Mouse (Mus musculus): ENCODE measurements around the gene Abcg1.

Gene Abcg1

DNA sequence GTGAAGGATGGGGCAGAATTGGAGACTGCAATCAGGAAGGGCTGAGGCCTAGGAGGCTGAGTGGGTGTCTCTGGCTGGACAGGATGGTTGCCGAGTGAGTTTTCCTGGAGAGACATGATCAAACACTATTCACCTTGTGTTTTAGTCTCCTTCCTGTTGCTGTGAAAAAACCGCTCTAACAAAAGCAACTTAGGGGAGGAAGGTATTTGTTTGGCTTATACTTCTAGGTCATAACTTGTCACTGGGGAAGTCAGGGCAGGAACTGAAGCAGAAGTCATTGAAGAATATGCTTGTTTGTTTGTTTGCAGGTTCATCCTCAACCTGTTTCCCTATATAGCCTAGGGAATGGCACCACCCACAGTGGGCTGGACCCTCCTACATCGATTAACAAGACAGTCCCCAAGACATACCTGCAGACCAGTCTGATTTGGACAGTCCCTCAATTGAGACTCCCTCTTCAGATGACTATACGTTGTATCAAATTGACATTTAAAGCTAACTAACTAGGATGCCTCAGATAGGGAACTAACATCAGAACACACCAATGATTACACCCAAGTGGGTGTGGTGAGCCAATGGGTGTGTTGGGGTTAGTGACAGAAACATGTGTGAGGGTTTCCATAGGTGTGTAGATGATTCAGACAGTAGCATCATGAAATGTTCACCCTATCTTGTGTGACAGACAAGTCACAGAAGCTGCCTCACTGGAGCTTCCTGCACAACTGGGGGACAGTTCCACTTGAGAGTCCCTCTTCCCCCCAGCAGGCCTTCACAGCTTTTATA, 25.0 kb downstream of the Abcg1 start:
- DNase-seq: no peak

DNA sequence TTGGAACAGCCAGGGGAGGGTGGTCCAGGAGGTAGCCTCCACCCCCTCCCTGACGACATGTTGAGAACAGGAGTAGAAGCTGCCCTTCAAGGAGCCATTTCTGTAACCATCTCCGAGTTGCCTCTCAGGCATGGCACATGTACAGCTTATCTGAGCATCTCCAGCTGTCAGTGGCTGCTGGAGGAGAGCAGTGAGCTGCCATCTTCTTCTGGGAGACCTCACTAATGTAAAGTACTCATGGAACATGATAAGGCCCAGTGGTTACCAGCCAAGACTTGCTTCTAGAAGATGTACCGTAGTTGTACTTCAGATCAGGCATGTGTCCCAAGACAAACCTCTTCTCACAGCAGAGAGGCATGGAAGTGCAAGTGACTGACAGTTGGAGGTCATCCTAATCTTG, 28.0 kb downstream of the Abcg1 start:
- DNase-seq: no peak

DNA sequence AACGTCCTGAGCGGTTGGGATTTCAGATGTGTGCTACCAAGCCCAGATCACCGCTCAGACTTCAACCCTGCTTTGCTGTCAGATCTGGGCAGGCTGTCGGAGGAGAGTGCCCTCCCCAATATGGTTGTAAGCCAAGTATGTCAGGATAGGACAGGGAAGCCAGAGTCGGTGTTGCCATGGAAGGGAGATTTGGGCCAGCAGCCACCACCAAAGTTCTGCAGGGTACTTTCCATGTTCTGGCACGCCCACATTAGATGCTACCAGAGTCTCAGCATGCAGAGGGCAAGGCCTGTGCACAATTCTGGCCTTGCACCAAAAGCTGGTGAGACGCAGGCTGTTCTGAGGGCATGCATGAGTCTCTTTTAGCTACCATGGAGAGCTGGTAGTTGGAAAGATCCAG, 28.7 kb downstream of the Abcg1 start:
- DNase-seq: peak; percentile 44 to 55

DNA sequence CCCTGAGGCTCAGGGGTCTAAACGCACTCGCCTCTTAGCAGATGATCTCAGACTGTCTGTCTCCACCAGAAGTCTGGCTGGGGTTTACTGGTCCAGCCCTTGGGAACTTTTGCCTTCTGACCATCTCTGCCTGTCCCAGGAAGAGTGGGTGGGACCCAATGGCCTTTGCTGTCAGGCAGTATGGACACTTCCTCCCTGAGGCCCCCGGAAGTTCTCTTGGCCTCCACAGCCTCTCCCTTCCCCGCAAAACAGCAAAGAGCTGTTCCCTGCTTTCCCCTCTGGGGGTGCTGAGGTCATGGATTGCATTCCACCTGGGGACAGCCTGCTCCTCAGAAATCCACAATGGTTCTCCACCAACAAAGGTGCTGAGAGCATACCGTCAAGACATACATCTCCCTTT, 31.2 kb downstream of the Abcg1 start:
- no peak for DNase-seq

DNA sequence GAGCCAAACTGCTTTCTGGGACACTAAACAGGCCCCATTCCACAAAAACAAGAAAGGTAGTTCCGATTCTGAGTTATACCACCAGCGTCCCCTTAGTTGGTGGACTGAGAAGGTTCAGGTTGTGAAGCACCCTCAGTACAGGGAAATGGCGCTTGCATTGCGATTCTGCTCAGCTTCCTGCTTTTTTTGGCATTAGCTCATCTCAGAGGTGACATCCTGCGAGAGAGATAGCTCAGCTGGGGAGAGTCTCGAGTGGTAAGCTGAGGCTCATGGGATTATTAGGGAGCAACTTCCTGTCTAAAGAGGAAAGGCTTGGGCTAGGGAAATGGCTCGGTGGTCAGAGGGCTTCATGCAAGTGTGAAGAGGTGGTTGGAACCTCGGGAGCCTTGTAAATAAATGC, 32.4 kb downstream of the Abcg1 start:
- DNase-seq: no peak

DNA sequence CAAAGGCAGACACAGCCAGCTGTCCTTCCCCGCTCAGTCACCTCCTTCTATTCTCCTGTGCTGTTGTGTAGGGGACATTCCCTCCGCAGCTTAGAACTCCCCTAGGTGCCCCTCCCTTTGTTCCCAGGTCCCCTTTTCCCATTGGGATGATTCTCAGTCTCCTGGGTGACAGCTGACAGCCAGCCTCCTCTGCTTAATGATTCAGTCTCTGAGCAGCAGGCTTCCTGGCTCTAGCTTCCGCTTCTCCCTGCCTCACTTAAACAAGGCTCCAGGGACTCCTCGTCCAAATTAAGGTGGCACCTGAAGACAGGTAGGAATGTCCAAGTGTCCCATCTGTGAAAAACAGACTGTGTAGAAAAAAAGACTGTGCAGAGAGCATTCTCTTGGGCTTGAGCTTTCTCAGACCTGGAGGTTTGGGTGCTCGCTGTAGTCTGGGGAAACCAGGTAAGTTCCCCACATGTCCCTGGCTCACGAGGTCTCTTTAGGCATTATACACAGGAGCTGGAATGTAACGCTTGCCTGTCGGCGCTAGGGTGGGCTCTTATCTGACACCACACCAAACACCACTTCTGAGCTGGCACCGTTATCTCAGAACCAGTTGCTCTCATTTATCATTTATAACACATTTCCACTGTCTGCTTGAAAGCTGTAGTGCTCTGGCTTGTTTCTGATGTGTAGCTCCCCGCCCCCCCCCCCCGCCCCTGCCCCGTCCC, 33.7 kb downstream of the Abcg1 start:
- no peak for DNase-seq

DNA sequence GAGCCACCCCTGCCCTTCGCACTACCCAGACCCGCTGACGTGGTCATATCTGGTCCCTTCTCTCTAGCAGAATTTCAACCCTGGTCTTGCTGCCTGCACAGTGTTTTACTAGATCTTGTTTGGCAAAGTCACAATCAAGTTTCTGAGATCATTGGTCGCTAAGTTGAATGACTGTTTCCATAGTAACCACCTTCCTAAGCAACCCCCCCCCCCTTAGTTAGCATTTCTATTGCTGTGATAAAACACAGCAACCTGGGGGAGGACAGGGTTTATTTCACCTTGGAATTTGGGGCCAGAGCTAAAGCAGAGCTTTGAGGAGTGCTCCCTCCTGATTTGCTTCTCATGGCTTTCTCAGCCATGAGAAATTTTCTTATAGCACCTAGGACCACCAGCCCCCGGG, 37.3 kb downstream of the Abcg1 start:
- no peak for DNase-seq

DNA sequence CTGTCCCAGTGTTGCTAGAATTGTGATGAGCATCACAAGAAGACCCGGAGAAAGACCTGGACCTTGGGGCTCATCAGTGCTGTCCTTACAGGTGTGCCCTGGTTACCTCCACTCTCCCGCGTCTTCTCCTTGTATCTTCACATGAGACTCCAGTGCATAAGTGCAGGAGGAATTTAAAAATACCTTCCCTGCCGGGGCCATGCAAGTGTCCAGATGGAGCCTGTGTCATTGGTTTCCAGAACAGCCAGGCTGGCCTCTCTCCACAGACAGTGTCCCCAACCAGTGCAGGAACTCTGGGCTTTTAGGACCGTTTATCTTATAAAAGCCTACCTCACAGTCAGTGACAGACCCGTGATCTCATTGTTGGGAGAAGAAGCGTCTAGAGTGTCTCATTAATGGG, 38.1 kb downstream of the Abcg1 start:
- peak; percentile 34 to 49 for DNase-seq

DNA sequence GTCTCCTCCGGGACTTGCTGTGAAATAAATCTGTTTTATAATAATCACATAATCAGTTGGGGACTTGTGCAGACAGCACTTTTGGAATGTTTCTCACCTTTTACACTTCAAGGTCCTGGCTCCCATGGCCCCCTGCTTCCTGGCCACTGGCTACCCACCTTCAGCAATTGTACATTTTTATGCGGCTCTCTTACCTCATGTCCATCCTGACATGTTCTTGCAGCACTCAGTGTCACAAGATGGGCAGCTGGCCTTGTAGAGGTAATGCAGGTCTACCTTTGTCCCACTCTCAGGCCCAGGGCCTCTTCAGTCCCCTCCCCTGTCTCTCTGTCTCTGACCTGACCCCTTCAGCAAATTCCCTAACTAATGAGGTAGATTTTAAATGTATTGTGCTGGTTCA, 39.4 kb downstream of the Abcg1 start:
- no peak for DNase-seq

DNA sequence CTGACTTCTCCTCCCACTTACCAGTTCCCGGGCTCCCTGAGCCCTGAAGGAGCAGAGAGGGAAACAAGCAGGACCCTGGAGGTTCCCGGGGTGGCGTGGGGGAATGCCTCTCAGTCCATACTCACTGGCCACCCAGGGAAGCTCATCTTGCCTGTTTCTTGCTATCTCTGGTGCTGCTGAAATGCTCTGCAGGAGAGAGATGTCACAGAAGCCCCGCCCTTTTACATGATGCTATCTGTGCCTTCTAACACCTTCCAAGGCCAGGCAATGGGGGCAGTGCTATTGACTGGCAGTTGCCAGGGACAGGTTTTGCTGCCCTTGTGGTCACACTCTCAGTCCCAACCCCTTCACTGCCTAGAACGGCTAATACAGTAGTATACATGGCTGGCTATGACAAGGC, 41.3 kb downstream of the Abcg1 start:
- no peak for DNase-seq

DNA sequence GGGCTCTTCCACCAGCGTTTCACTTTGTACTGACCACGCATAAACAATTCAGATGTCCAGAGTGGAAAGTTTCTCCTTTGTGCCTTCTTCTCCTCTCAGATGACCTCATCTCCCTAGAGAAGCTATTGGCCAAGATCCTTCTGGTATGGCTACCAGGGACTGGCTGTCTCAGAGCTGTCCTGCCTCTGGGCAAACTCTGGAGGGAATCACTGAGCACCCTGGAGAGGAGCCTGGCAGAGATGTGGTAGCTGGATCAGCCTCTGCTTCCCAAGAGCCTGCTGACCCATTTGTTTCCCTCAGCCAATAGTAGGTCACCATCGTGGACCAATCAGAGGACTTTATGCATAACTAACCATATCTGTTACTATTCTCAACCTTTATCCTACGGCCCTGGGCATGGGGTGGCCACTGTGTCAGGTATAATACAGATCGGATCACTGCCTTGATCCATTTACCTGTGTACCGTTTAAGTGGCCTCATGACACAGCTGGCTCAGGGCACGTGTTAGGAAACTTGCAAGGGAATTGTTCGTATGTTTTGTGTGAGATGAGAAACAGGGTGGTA, 45.6 kb downstream of the Abcg1 start:
- no peak for DNase-seq

DNA sequence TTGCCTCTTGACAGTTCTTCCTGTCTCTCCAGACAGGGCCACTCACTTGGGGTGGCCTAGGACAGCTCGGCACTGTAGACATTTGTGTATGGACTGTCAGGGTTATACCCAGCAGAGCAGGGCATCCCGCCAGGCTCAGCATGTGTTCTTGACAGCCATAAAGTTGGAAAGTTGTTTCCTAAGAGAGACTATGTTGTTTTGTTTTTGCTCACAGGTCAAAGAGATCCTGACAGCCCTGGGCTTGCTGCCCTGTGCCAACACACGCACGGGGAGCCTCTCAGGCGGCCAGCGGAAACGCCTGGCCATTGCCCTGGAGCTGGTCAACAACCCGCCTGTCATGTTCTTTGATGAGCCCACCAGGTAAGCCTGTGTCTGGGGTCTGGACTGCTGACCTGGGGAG, 46.3 kb downstream of the Abcg1 start:
- DNase-seq: no peak

DNA sequence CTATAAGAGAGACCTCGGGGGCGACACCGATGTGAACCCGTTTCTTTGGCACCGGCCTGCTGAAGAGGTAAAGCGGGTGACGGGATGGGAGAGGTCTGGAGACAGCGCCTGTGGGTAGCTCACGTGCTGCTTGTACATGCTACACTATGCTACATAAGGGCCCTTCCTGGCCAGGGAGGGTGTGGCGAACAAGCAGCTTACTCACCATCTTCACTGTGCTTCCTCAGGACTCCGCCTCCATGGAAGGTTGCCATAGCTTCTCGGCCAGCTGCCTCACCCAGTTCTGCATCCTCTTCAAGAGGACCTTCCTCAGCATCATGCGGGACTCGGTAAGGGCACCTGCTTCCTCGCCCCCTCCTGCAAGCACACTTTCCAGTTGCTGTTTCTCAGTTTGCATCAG, 50.9 kb downstream of the Abcg1 start:
- DNase-seq: no peak

DNA sequence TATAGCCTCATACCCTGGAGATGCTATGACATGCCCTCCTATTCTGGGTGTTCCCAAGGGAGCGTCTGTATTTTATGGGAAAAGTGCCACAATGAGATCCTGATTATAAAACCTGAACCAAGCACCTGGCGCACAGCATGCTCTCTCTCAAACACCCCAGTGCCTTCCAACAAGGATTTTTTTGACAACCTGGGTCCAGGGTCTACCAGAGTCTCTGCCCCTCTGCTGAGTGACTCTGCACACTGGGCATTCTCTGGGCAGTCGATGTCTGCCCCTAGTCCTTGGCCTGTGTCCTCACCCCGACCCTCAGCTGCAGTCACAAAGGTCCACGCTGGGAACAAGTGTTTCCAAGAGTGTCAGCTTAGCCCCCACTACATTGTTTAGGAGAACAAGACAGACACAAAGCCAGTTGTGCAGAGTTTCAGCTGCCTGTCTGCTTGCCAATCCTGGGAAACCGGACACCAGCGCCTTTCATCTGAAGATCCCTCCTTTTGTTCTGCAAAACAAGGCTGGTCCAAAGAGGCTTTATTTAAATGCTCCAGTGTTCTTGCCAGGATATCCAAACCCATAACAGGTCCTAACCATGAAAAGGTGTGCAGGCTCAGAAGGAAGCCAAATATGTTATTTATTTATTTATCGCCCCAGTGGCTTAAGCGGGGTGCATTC, 55.8 kb downstream of the Abcg1 start:
- DNase-seq: no peak

DNA sequence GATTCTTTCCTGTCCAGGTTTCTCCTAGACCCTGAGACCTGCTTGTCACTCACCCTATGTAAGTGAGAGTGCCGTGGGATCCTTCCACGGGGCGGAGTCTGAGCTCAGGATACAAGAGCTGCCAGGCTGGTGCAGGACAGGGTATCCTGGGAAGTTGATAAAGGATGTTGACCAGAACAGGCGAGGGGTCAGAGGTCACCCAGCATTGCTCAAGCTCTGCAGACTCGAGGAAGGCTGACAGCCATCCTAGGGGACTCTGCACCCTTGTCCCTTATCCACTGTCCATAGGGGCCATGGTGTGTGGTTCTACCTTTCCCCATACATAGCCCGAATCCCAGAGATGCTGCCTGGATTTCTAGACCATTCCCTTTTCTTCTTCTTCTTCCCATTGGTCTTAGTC, 58.6 kb downstream of the Abcg1 start:
- DNase-seq: no peak

DNA sequence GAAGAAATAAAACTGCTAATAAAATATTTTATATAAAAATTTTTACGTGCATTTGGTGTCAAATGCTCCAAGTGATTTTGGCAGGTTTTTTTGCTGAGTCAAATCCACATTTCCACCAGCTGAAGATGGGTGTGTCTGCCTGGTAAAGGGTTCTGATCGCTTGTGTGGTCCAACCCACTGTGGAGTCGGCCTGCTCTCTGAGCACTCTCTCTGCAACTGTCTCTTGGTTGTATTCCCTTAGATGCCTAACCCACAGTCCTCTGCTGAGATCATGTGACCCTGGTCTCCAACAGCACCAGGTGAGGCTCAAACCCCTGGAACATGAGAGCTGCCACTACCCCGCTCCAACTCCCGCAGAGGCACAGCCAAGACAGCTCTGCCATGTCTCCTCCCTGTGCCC, 60.5 kb downstream of the Abcg1 start:
- no peak for DNase-seq

DNA sequence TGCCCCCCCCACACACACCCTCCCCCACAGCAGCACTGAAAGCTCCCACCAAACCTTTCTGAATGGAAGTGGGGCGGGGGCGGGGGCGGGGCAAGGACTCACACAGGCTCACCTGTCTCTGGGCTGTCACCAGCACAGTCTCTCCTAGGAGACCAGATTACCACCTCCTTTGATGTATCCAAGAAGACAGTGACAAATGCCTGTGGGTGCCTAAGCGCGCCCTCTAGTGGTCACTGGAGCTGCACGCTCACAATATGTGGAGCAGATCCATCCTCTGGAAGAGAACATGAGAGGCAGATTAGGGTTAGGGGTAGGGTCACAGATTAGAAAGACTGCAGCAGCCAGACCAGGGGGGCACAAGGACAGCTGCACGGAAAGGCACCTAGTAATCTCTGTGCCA, 62.0 kb downstream of the Abcg1 start:
- DNase-seq: peak; percentile 83 to 88

DNA sequence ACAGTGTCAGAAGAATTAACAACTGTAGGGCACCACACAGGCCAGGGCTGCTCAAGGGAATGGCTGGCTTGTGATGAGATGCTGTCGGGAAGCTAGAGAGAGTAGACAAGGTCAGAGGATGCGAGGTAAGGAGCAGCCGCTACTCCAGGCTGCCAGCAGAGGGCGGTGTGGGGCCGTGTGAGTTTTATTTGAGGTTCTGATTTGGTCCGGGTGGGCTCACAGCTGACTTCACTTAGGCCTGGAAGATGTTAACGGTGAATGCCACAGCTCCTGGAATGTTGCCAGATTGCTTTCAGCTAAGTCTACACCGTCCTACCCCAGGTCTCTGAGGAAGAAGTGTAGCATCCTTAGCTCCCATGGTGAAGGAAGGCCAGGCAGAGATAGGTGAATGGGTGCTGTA, 64.5 kb downstream of the Abcg1 start:
- peak; percentile 80 to 82 for DNase-seq

DNA sequence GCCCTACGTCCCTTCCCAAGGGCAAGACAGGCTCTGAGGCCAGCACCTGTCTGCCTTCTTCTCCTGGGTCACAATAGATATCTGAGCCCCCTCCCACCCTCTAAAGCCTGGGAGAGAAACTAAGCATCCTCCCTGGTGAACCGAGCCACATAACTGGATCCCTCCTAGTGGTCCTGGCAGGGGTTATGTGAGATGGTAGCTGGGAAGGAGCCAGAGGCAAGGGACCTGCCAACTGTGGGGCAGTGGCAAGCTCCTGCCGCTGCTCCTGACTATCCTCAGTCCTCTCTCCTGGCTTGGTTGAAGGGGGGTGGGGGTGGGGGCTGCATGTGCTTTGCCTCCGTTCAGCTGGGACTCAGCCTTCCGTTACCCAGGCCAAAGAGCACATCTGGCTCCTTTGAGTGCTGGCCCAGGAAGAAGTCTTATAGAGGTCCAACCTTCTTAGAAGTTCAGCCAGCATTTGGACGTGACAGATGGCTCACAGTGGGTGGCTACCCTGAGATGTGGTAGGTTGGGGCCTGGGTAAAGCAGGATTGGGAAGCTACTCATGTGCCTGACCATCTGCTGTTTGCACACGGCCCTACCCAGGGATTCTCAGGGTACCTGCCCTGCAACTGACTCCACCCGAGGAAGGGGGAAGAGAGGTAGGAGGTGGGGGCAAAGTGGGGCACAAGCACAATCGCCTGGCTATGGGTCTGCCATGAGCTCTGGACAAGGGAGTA, 68.2 kb downstream of the Abcg1 start:
- peak; percentile 99 for DNase-seq

DNA sequence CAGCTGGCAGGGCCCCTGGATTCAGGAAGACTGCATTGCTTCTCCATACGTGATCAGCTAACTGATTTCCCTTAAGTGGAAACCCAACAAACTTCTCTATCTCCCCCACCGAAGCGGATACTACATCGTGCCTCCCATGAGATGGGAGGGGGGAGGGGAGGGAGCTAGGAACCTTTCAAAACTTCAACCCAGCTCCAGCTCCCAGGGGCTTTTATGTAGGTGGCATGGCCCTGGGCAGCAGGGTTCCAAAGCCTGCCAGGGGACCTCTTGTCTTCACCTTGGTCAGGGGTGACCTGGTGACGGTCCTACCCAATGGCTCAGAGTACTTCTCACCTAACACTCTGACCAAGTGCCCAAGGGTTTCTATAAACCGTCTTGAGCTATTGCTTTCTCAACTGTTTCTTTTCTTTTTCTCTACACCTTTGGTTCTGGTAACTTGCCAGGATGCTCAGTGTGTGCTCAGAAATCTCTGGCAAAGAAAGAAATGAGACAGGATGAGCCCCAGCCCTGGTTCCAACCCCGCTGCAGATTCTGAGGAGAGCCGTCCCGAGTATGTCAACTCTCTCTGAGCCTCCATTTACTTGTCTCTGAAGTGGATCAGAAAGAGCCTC, 71.3 kb downstream of the Abcg1 start:
- peak; percentile 45 to 56 for DNase-seq

DNA sequence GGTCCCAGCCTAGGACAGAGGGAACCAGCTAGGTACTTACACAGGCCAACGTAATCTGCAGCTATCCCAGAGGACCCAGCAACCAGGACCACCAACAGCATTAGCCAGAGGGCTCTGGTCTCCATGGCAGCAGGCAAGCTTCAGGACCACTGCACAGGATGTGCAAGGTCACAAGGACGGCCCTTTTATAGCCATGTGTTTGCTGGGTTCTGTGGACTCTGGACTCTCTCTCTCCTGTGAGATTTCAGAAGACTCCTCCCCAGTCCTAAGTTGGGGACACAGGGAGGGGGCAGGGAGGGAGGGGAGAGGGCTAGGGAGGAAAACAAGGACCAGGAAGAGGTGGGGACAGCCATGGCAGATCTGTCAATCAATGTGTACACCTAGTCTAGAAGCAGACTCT, 72.0 kb downstream of the Abcg1 start, which contains the start of gene Tff3:
TSS of gene Tff3 (minus strand) at position 195 of the 400 bp plus-strand sequence.
- DNase-seq: no peak

DNA sequence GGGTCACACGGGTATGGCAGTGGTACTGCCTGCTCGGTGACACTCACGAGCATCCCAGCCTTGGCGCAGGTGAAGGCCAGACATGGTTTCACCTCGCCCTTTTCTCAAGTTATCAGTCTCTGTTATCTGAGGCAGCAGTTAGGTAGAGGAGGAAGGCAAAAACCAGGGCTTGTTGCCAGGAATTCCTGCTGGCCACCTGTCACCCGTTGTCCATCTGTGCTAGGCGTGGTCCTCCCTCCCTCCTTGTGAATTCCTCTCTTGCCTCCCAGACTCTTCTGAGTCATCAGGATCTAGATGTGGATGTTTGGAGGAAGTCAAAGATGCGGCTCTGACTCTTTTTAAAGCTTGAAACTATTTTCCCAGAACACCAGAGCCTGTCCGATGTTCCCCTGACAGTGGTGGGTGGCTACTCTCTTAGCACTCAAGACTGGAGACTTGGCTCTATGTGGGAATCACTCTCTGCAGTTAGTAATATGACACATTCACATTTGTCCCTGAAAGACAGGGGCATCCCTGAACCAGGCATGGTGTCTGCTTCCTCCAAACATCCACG, 73.9 kb downstream of the Abcg1 start:
- peak; percentile 93 to 96 for DNase-seq

Data from cerebellum, postnatal 36 days (tissue).